Mouse (Mus musculus): ENCODE results near the gene Sh3tc1.

DNA sequence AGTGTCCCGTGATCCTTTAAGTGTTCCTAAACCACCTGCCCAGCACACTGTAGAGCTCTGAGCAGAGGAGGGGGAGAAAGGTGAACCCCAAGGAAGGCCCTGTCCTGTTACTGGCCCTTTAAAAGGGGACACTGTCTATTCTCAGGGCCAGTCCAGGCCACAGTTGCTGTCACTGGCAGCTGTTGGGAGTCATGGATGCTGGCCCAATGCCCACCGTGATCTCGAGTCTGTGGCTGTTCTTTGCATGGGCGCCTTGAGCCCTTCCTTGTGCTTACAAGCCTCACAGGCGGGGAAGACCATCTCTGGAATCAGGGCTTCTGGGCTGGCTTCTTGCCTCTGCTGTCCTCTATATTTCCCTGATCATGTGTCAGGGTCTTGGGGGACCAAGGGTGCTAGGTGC is 22.6 kb upstream of the Sh3tc1 start:
- TF ChIP-seq EP300 (IDR thresholded peaks at IDR 0.05; ENCODE audit: low read depth) (no peak), CTCF (IDR thresholded peaks at IDR 0.05; ENCODE audit: low read depth) (no peak)

All from heart, postnatal 0 days (tissue).